Mouse (Mus musculus) lung, adult 10 weeks (tissue): ENCODE measurements around the gene Mms19. TPM values are rescaled to one million over a fixed set of nuclear protein-coding genes. Genes with fewer than 3 reads are reported as not detected.

Source experiments
- polyA plus RNA-seq: library from polyadenylated mRNA; stranded (reverse); fragments of 350-450 nt; fragmentation: Illumina TruSeq; extraction: RNeasy Lipid Tissue Mini Kit (QIAGEN cat#74804); gene quantifications from one replicate; pipeline ENCODE4 v1.2.3, GENCODE M21; 2014; ENCODE audit warnings: low read depth, low replicate concordance; ENCODE audit not compliant: insufficient read depth

The Mms19 gene
- 12.7 TPM for polyA plus RNA-seq

GRCm38 (mm10) chr19:41980819-41981594, at the start of gene Mms19:
Gene Mms19 (minus strand): TSS chr19:41981157.

DNA sequence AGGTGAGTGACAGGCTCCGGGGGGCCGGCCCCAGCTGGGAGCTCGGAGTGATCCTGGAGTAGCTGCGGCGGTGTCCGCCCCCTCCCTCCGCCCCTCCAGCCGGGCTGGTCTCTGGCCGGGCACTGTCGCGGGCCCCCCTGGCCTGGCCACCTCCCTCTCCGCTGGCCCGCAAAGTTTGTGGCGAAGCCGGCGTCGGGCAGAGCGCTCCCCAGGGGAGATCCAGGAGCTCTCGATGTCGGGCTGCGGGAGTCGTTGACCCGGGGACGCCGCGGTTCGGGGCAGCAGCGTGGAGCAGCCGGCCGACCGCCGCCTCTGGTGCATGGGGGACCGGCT, 604 bp upstream of the Mms19 start, which contains the start of gene Ubtd1:
Gene Ubtd1 (plus strand): TSS at position 169 of the 333 bp plus-strand sequence.

GRCm38 (mm10) chr19:41933179-41934086, 47.5 kb downstream of the Mms19 start, which contains the start of the genes Exosc1 and Zdhhc16:
Gene Exosc1 (minus strand): TSS chr19:41933423.
Gene Zdhhc16 (plus strand): TSS chr19:41933480.

GRCm38 (mm10) chr19:41911178-41912073, 69.5 kb downstream of the Mms19 start, which contains the start of gene Pgam1:
Gene Pgam1 (plus strand): TSS chr19:41911923.

GRCm38 (mm10) chr19:41895460-41896318, 85.3 kb downstream of the Mms19 start, which contains the start of gene Rrp12:
Gene Rrp12 (minus strand): TSS chr19:41896173.

Other genes with a start within 250 kb of the Mms19 start
- gene Slit1, start 237.5 kb downstream of the Mms19 start, polyA plus RNA-seq: not detected
- 1.5 TPM for gene Arhgap19, start 179.1 kb downstream of the Mms19 start, polyA plus RNA-seq
- 2.7 TPM for gene Frat1, start 151.2 kb downstream of the Mms19 start, polyA plus RNA-seq
- 2.3 TPM for gene Frat2, start 133.0 kb downstream of the Mms19 start, polyA plus RNA-seq
- gene Rrp12, start 85.0 kb downstream of the Mms19 start, polyA plus RNA-seq: 2.7 TPM
- gene Pgam1, start 69.2 kb downstream of the Mms19 start, polyA plus RNA-seq: 86.8 TPM
- gene Exosc1, start 47.7 kb downstream of the Mms19 start, polyA plus RNA-seq: 15.6 TPM
- 21.9 TPM for gene Zdhhc16, start 47.7 kb downstream of the Mms19 start, polyA plus RNA-seq
- 13.2 TPM for gene Ubtd1, start 606 bp upstream of the Mms19 start, polyA plus RNA-seq
- 0.29 TPM for gene Ankrd2, start 54.8 kb upstream of the Mms19 start, polyA plus RNA-seq
- 4.7 TPM for gene Hoga1, start 64.5 kb upstream of the Mms19 start, polyA plus RNA-seq
- gene 4933411K16Rik, start 71.1 kb upstream of the Mms19 start, polyA plus RNA-seq: 0.17 TPM
- gene Morn4, start 105.2 kb upstream of the Mms19 start, polyA plus RNA-seq: 2.8 TPM
- gene Pi4k2a, start 109.3 kb upstream of the Mms19 start, polyA plus RNA-seq: 20.0 TPM
- 93.3 TPM for gene Avpi1, start 147.9 kb upstream of the Mms19 start, polyA plus RNA-seq
- 70.7 TPM for gene Marveld1, start 166.2 kb upstream of the Mms19 start, polyA plus RNA-seq
- 16.4 TPM for gene Zfyve27, start 182.8 kb upstream of the Mms19 start, polyA plus RNA-seq
- 1.6 TPM for gene Sfrp5, start 221.1 kb upstream of the Mms19 start, polyA plus RNA-seq